Mouse (Mus musculus) ES-Bruce4 (cell line): ENCODE data around the gene Cxcl17. TPM values are rescaled to one million over a fixed set of nuclear protein-coding genes. Genes with fewer than 3 reads are reported as not detected.
A peak's percentile ranks its signal among the peaks of the same experiment; 100 is the strongest.

ENCODE experiments used
- H3K27ac ChIP-seq: 2 replicates; pipeline ENCODE4 v1.5.1; 2012; ENCODE audit warnings: low read length, inconsistent platforms; ENCODE audit not compliant: insufficient read depth
- H3K27me3 ChIP-seq: 2 replicates; pipeline ENCODE4 v1.6.1; 2012; ENCODE audit warnings: mild to moderate bottlenecking, low read length, inconsistent platforms; ENCODE audit not compliant: control insufficient read depth, poor library complexity, insufficient read depth, severe bottlenecking
- H3K36me3 ChIP-seq: 2 replicates; pipeline ENCODE4 v1.6.1; 2012; ENCODE audit warnings: inconsistent platforms, mild to moderate bottlenecking, low read length, moderate library complexity; ENCODE audit not compliant: control insufficient read depth, poor library complexity, insufficient read depth, severe bottlenecking
- H3K4me1 ChIP-seq: one replicate; pipeline ENCODE4 v1.8.1; 2011; ENCODE audit warnings: low read length; ENCODE audit not compliant: control insufficient read depth, insufficient read depth
- H3K4me3 ChIP-seq: 2 replicates; pipeline ENCODE4 v1.5.1; 2011; ENCODE audit warnings: low read depth, mild to moderate bottlenecking, low read length
- H3K9ac ChIP-seq: 2 replicates; pipeline ENCODE4 v1.6.1; 2012; ENCODE audit warnings: low read depth, mild to moderate bottlenecking, inconsistent platforms; ENCODE audit not compliant: poor library complexity, severe bottlenecking
- H3K9me3 ChIP-seq: replicated peaks from 2 replicates; pipeline ENCODE4 v1.6.1; 2012; ENCODE audit warnings: mild to moderate bottlenecking, low read length, inconsistent platforms; ENCODE audit not compliant: control insufficient read depth, poor library complexity, insufficient read depth, severe bottlenecking
- CTCF ChIP-seq: IDR thresholded peaks from one replicate; pipeline ENCODE4 v1.8.1; 2011; ENCODE audit warnings: low read depth, low read length
- EP300 ChIP-seq: IDR thresholded peaks from 2 replicates; pipeline ENCODE4 v1.6.1; 2011; ENCODE audit warnings: low read depth, low read length; ENCODE audit not compliant: insufficient read depth
- POLR2A ChIP-seq: IDR thresholded peaks from one replicate; pipeline ENCODE4 v1.8.1; 2011; ENCODE audit warnings: low read length; ENCODE audit not compliant: insufficient read depth
- polyA plus RNA-seq: library from polyadenylated mRNA; stranded (reverse); fragments of >200 nt; gene quantifications from 2 replicates; pipeline ENCODE4 v1.2.4, GENCODE M21; 2011; ENCODE audit warnings: low read depth; ENCODE audit not compliant: missing spikeins, insufficient read depth, insufficient read length

Gene Cxcl17
- polyA plus RNA-seq, 1 experiment = not detected

DNA sequence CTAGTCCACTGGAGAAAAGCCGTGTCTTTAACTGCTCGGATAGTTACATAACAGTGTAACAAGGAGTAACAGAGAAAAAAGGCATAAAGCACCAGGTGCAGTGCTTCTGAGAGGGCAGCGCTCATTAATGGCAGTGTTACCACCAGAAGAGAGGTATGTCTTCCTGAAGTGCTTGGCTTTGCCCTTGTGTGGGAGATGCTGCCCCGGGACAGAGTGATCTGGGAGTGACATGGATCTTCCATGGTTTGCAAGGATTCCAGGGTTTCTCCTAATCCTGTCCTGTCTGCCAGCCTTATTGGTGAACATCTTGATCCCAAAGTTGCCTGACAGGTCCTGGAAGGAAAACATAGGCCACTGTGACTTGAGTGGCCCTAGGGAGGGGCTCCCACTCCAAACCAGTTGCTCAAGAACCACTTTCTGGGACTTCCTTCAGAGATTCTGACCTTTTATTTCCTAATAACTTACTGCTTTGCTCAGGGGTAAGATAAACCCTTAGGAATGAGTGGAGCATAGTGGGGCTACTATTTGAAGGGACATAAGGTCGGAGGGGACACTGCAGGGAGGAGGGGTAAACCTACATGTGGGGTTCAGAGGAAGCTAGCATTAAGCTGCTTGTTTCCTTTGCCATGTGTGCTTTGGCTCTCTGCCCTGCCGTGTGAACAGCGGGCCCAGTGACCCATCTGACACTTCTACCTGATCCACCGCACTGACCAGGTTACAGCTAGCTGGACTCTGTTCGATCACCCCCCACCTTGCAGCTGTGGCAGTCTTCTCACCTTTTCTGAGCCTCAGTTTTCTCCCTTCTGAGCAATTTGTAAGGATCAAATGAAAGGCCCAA lies 27.5 kb upstream of the Cxcl17 start:
- Histone ChIP-seq H3K4me3 (no peak overlapping the region), H3K9ac (no peak overlapping the region), H3K4me1 (peaks cover 2% of the 10 kb centered on the region), H3K27ac (no peak overlapping the region), H3K9me3 (no peaks in the 10 kb centered on the region), H3K36me3 (no peaks in the 10 kb centered on the region), H3K27me3 (no peaks in the 10 kb centered on the region)
- TF ChIP-seq CTCF (no peak), EP300 (no peak), POLR2A (no peak)

DNA sequence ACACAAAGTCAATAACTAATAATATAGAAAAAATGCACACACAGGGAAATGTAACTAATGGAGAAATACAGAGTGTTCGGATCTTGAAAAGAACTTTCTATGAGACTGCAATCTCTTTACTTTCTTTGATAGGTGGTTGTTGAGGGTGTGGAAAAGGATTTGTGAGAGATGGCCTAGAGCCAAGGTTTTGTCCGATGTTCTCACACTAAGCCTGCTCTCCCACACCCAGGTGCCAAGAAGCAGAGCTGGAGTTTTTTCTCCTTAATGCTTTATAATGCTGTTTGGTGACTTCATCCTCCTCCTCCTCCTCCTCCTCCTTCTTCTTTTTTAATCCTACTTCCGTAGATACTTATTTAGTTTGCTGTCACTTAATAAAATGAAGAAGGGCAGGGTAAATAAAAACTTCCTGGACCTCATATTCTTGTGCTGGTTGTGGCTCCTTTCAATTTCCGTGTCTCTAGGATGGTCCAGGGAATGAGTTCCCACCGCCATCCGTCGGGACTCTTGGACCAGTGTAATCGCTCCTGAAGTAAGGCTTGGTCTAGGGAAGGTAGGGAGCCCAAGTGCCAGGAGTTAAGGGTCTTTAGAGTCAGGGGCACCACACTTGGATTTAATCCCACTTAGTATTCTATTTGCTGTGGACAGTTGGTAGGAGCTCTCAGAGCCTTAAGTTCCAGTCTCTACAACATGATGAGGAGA lies 26.6 kb upstream of the Cxcl17 start:
- Histone ChIP-seq H3K9ac (no peak overlapping the region), H3K4me3 (no peak overlapping the region), H3K36me3 (no peaks in the 10 kb centered on the region), H3K4me1 (peaks cover 6% of the 10 kb centered on the region), H3K27me3 (no peaks in the 10 kb centered on the region), H3K9me3 (no peaks in the 10 kb centered on the region), H3K27ac (no peak overlapping the region)
- no peak for TF ChIP-seq POLR2A
- TF ChIP-seq EP300 = no peak
- TF ChIP-seq CTCF = no peak

DNA sequence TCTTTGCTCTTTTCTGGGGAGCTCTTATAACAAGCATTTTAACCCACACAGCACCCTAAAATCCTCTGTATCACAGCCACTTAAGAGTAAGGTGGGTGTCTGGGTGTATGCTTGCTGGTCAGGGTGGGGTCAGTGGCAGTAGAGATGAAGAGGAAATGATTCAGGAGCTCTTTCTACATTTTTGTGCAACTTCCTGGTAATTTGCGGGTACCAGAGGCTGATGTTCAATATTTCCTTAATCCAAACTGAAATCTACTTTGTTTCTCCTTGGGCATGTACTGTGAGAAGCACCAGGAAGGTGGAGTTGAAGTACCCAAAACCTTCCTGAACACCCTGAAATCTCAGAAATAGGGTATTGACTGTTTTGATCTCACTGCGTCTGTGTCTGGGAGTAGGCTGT lies 24.0 kb upstream of the Cxcl17 start:
- H3K9me3 ChIP-seq = no peaks in the 10 kb centered on the region
- peaks cover 10% of the 10 kb centered on the region for H3K4me1 ChIP-seq
- no peak for TF ChIP-seq CTCF
- H3K9ac ChIP-seq = no peak overlapping the region
- H3K27ac ChIP-seq = peak overlapping the region; percentile 91
- H3K27me3 ChIP-seq = no peaks in the 10 kb centered on the region
- H3K36me3 ChIP-seq = no peaks in the 10 kb centered on the region
- no peak overlapping the region for H3K4me3 ChIP-seq

DNA sequence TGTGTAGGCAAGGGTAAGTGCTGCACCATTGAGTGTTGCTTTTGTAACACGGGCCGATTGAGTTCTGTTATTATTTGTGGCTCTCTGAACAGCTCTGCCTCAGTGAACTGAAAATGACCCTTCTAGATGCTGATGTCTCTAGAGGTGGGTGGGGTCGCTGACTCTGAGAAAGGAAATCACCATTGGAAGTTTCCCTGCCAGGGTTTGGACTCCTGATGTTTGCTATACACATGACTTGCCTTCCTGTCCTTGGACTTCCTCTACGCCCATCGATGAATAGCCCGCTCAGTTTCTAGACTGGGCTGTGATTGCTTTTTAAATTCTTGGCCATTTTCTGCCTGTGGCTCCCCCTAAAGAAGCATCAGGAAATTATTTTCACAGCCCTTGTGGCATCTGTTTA lies 23.5 kb upstream of the Cxcl17 start:
- Histone ChIP-seq H3K27me3 (no peaks in the 10 kb centered on the region), H3K27ac (peak overlapping the region; percentile 91), H3K4me3 (no peak overlapping the region), H3K9ac (no peak overlapping the region), H3K9me3 (no peaks in the 10 kb centered on the region), H3K36me3 (no peaks in the 10 kb centered on the region), H3K4me1 (peaks cover 10% of the 10 kb centered on the region)
- TF ChIP-seq EP300 (no peak), POLR2A (no peak), CTCF (no peak)

DNA sequence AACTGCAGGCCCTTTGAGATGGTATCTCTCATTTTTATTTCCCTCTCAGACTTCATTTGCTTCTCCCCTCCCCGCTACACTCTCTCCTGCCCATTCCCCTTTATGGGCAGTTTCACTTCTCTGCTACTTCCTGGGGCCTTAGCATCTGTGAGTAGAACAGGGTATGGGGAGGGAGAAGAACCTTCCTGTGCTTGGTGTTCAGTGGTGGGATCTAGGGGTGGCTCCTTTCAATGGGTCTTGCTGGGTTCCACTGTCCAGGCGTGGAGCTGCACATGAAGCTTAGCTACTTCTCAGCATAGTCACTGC lies 22.8 kb upstream of the Cxcl17 start:
- TF ChIP-seq CTCF = no peak
- TF ChIP-seq EP300 = no peak
- no peak for TF ChIP-seq POLR2A
- Histone ChIP-seq H3K4me1 (peaks cover 10% of the 10 kb centered on the region), H3K36me3 (no peaks in the 10 kb centered on the region), H3K9me3 (no peaks in the 10 kb centered on the region), H3K4me3 (no peak overlapping the region), H3K27ac (peak overlapping the region; percentile 91), H3K9ac (no peak overlapping the region), H3K27me3 (no peaks in the 10 kb centered on the region)

DNA sequence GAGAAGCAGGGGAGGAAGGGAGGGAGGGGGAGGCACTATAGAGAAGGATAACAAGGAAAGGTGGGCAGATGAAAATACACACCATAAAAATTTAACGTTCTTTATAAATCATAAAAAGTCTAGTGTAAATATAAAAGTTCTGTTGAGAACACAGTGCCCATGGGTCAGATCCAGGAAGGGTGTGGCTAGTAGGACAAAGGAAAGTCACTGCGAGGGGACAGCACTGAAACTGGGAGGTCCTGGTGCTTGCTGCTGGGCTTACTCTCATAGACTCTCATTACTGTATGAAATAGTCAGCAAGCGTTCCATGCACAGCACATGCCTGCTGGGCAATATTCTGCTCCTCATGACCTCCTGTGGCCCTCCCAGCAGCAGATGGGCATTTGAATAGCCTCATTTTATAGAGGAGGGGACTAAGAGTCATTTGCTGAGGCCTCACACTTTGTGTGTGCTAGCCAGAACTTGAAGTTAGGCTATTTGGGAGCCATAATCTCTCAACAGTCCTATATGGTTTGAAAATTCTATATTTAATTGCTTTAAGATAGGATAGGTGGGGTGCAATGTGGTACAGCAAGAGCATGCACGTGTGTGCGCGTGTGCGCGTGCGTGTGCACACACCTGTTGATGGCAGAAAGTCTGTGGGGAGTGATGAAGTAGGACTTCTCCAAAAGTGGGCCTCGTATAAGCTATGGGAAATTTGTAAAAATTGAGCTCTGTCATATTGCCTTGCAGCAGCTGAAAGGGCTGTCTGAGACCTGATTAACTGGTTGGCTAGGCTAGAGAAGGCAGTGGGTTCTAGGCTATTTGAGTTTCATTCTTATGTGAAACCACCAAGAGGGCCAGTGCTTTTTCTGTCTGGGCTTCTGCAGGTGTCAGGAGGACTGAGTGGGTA lies 22.2 kb upstream of the Cxcl17 start:
- Histone ChIP-seq H3K9me3 (no peaks in the 10 kb centered on the region), H3K4me3 (no peak overlapping the region), H3K4me1 (peaks cover 10% of the 10 kb centered on the region), H3K36me3 (no peaks in the 10 kb centered on the region), H3K9ac (no peak overlapping the region), H3K27me3 (no peaks in the 10 kb centered on the region), H3K27ac (peak overlapping the region; percentile 99)
- TF ChIP-seq POLR2A (no peak), CTCF (no peak), EP300 (no peak)
